Mouse (Mus musculus): Measurements from ENCODE around the gene Zp3. TPM values are rescaled to one million over a fixed set of nuclear protein-coding genes. Genes with fewer than 3 reads are reported as not detected.

Gene Zp3
- polyA plus RNA-seq, 2 experiments from 2014 or later, result not detected

- ATAC-seq, result no peak
Measured at GRCm38 (mm10) chr5:135962125-135962491, 17.8 kb upstream of the Zp3 start.

- ATAC-seq, result peak; percentile 83
Measured at GRCm38 (mm10) chr5:135962492-135963279, 17.2 kb upstream of the Zp3 start.

- ATAC-seq, result no peak
Measured at GRCm38 (mm10) chr5:135963280-135963627, 16.6 kb upstream of the Zp3 start.

- ATAC-seq, result no peak
Measured at GRCm38 (mm10) chr5:135965501-135965930, 14.4 kb upstream of the Zp3 start.

- ATAC-seq, result no peak
Measured at GRCm38 (mm10) chr5:135966866-135967265, 13.0 kb upstream of the Zp3 start.

GRCm38 (mm10) chr5:135968781-135969180 is 11.1 kb upstream of the Zp3 start:
- ATAC-seq, result no peak

- ATAC-seq, result no peak
Measured at GRCm38 (mm10) chr5:135970247-135970646, 9.7 kb upstream of the Zp3 start.

GRCm38 (mm10) chr5:135971876-135972275 is 8.0 kb upstream of the Zp3 start:
- ATAC-seq, result no peak

GRCm38 (mm10) chr5:135974365-135974764 is 5.5 kb upstream of the Zp3 start, which contains the start of gene Ssc4d:
Gene Ssc4d (minus strand): TSS chr5:135974531.
- no peak for ATAC-seq

GRCm38 (mm10) chr5:135975893-135976668 is 3.8 kb upstream of the Zp3 start:
- no peak for ATAC-seq

- ATAC-seq, result no peak
Measured at GRCm38 (mm10) chr5:135979381-135979780, 518 bp upstream of the Zp3 start.

- ATAC-seq, result no peak
Measured at GRCm38 (mm10) chr5:135982398-135982797, 2.5 kb downstream of the Zp3 start.

- no peak for ATAC-seq
Measured at GRCm38 (mm10) chr5:135984546-135985044, 4.7 kb downstream of the Zp3 start.

- no peak for ATAC-seq
Measured at GRCm38 (mm10) chr5:135987248-135987647, 7.3 kb downstream of the Zp3 start.

- no peak for ATAC-seq
Measured at GRCm38 (mm10) chr5:135990601-135991000, 10.7 kb downstream of the Zp3 start.

- ATAC-seq, result no peak
Measured at GRCm38 (mm10) chr5:135993381-135993965, 13.6 kb downstream of the Zp3 start.

- no peak for ATAC-seq
Measured at GRCm38 (mm10) chr5:135994335-135994724, 14.4 kb downstream of the Zp3 start.

- ATAC-seq, result peak; percentile 95
Measured at GRCm38 (mm10) chr5:135994725-135995687, 15.1 kb downstream of the Zp3 start, which contains the start of gene Dtx2. Gene Dtx2 (plus strand): TSS chr5:135994800.

- ATAC-seq, result no peak
Measured at GRCm38 (mm10) chr5:135996162-135996561, 16.3 kb downstream of the Zp3 start.

- ATAC-seq, result no peak
Measured at GRCm38 (mm10) chr5:136001222-136001621, 21.3 kb downstream of the Zp3 start.

- no peak for ATAC-seq
Measured at GRCm38 (mm10) chr5:136002325-136002724, 22.4 kb downstream of the Zp3 start.

- no peak for ATAC-seq
Measured at GRCm38 (mm10) chr5:136002751-136003151, 22.9 kb downstream of the Zp3 start.

All from activated CD4-positive, CD25-positive, alpha-beta regulatory T cell, adult 4 months (primary cell).